Mouse (Mus musculus): ENCODE measurements around the gene Josd2. TPM values are rescaled to one million over a fixed set of nuclear protein-coding genes. Genes with fewer than 3 reads are reported as not detected.

Josd2 gene
- polyA plus RNA-seq, 1 experiment from 2014 or later: 92.9 TPM

DNA sequence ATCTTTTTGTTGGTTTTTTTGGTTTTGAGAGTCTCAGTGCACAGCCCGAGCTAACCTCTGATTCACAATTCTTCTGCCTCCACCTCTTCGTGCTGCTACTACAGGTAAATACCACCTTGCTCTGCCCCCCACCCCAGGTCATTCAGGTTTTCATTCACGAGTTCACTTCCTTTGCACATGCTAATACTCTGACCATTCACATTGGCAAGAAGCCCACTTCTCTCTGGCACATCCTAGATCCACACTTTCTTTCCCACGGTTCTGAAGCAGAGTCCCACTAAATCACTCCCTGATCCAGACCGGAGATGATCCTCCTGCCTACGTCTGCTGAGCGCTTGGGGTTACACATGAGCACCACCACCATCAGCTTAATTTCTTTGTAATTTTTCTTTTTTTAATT lies 27.3 kb downstream of the Josd2 start:
- ATAC-seq (ENCODE audit: insufficient number of reproducible peaks, low FRiP score, low TSS enrichment, low read depth): no peak
- Histone ChIP-seq H3K4me3 (no peak overlapping the region), H3K9ac (no peak overlapping the region), H3K4me1 (peaks cover 24% of the 10 kb centered on the region), H3K27ac (no peak overlapping the region), H3K9me3 (no peaks in the 10 kb centered on the region), H3K27me3 (no peaks in the 10 kb centered on the region), H3K36me3 (peaks cover 40% of the 10 kb centered on the region), H3K4me2 (peak overlapping the region; percentile 82; the same call in 1 of the 2 replicates)
- WGBS: 85% methylated on average over 7 of the region's 7 CpGs

DNA sequence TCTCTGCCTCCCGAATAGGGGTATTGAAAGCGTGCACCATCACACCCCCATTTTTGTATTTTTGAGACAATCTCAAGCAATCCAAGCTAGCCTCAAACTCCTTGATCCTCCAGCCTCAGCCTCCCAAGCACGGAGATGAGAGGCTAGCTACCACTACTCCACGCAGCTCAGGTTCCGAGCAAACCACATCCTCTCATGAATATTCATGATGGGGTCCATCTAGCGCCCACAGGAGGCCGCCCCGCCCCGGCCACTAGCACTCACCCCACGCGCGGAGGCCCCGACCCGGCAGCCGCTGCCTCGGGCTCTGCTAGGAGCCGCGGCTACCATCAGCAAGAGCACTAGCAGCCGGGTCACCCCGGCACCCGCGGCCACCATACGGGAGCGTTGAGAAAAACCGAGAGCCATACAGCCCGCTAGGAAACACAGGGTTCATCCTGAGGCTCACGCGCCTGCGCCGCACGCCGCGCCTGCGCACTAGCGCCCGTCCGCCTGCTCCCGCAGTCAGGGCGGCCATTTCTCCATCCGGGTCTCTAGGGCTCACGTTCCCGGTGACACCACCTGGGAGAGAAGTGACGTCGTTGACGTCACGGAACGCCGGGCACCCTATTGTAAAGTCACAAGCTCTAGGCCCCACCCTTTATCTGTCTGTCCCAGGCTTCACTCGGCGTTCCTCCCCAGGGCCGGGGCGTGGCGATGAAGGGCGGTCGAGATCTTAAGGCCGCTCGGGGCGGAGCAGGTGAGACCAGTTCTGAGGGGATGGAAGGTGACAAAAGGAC lies 28.4 kb downstream of the Josd2 start, which contains the start of the genes Emc10 and Fam71e1:
Gene Emc10 (minus strand): TSS at position 538 of the 779 bp plus-strand sequence.
Gene Fam71e1 (plus strand): TSS at position 590 of the 779 bp plus-strand sequence.
- Histone ChIP-seq H3K4me1 (peaks cover 24% of the 10 kb centered on the region), H3K4me2 (peak within 1 kb of the TSS; percentile 82), H3K9ac (peak within 1 kb of the TSS; percentile 74), H3K27me3 (no peaks in the 10 kb centered on the region), H3K9me3 (no peaks in the 10 kb centered on the region), H3K4me3 (peak within 1 kb of the TSS; percentile 58), H3K36me3 (peaks cover 29% of the 10 kb centered on the region), H3K27ac (peak within 1 kb of the TSS; percentile 94)
- WGBS: 1% methylated on average over 58 of the region's 58 CpGs
- peak; percentile 94 for ATAC-seq (ENCODE audit: insufficient number of reproducible peaks, low FRiP score, low TSS enrichment, low read depth)

DNA sequence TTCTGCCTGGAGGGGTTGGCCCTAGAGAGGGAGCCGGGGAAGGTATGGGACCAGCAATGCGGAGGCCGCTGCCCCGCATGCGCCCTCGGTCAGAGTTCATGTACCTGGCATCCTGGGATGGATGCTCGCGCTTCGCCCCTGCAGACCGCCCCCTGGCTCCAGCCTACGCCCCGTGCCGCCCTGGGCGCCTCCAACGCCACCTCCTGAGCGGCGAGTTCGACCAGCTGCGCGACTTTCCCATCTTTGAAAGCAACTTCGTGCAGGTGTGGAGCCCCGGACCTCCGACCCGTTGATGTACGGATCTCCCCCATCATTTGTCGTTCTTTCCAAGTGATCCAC lies 29.0 kb downstream of the Josd2 start:
- H3K27me3 ChIP-seq: no peaks in the 10 kb centered on the region
- peak; percentile 35 for ATAC-seq (ENCODE audit: insufficient number of reproducible peaks, low FRiP score, low TSS enrichment, low read depth)
- peak overlapping the region; percentile 94 for H3K27ac ChIP-seq
- under 1% methylated on average over 26 of the region's 26 CpGs for WGBS
- H3K9me3 ChIP-seq: no peaks in the 10 kb centered on the region
- H3K4me1 ChIP-seq: peaks cover 24% of the 10 kb centered on the region
- peak overlapping the region; percentile 59 for H3K9ac ChIP-seq
- peaks cover 24% of the 10 kb centered on the region for H3K36me3 ChIP-seq
- peak overlapping the region; percentile 58 for H3K4me3 ChIP-seq
- peak overlapping the region; percentile 82 for H3K4me2 ChIP-seq

DNA sequence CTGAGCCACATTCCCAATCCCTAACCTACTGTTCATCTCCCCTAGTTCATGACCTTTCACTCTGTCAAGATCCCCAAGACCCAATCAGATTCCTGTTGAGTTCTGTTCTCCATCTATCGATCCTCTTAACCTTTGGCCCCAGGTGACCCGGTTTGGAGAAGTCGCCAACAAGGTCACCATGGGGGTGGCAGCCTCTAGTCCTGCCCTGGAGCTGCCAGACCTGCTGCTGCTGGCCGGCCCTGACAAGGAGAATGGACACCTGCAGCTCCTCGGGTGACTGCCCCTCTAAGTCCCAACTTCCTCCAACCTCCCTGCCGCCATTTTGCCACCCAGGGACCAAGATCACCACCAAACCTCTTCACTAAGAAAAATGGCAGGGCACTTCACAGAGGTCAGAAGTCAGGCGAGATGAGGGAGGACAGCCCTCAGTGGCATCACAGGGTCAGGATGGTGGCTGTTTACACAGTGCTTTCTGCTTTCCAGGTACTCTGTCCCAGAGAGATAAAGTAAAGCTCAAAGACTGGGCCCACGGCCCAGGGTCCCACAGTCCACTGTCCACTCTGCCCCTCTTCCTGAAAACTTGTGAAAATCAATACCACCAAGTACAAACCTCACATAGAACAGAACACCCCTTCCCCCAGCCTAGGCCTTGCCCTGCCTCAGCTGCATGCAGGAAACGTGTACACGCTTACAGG lies 29.7 kb downstream of the Josd2 start:
- Histone ChIP-seq H3K27ac (no peak overlapping the region; the same call in 1 of the 2 replicates), H3K4me2 (peak overlapping the region; percentile 82), H3K4me1 (peaks cover 24% of the 10 kb centered on the region), H3K27me3 (no peaks in the 10 kb centered on the region), H3K4me3 (peak overlapping the region; percentile 58), H3K36me3 (peaks cover 16% of the 10 kb centered on the region), H3K9me3 (no peaks in the 10 kb centered on the region), H3K9ac (no peak overlapping the region)
- ATAC-seq (ENCODE audit: insufficient number of reproducible peaks, low FRiP score, low TSS enrichment, low read depth): no peak
- 83% methylated on average over 10 of the region's 10 CpGs for WGBS

DNA sequence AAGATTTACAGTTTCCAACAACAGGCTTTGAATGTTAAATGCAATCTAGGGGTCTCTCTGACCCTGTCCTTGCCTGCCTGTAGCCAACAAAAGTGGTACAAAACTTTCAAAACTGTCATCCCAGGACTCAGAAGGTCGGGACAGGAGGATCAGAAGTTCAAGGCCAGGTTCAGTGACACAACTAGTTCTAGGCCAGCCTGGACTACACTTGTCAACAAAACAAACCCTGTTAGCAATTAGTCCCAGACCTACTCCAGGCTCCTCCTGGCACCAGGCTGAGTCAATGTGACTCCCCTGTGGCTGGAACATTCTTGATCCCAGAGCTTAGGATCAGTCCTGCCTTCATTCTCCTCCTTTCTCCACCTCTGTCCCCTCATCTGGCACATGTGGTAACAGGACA lies 31.1 kb downstream of the Josd2 start:
- H3K9ac ChIP-seq: no peak overlapping the region
- no peaks in the 10 kb centered on the region for H3K9me3 ChIP-seq
- H3K27me3 ChIP-seq: no peaks in the 10 kb centered on the region
- no peak overlapping the region for H3K27ac ChIP-seq
- 64% methylated on average over 1 of the region's 1 CpGs for WGBS
- peaks cover 24% of the 10 kb centered on the region for H3K4me1 ChIP-seq
- no peak overlapping the region for H3K4me2 ChIP-seq
- no peak for ATAC-seq (ENCODE audit: insufficient number of reproducible peaks, low FRiP score, low TSS enrichment, low read depth)
- no peak overlapping the region for H3K4me3 ChIP-seq
- peaks cover 4% of the 10 kb centered on the region; the same call in 1 of the 2 replicates for H3K36me3 ChIP-seq

DNA sequence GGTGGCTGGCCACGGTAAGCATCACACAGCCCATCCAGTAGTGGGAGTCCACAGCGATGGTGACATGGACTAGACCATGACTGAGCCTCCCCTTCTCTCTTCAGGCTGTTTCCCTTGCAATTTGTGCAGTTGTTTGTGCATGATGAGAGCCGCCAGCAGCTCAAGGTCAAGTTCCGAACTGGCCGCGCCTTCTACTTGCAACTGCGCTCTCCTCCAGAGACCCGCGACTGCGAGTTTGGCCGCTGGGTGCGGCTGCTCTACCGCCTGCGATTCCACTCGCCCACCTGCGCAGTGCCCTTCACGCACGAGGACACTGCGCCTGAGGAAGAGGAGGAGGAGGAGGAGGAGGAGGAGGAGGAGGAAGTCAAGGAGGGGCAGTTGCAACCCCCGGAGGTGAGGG lies 32.3 kb downstream of the Josd2 start:
- Histone ChIP-seq H3K4me1 (peaks cover 18% of the 10 kb centered on the region), H3K27ac (no peak overlapping the region), H3K27me3 (no peaks in the 10 kb centered on the region), H3K4me3 (no peak overlapping the region), H3K9ac (no peak overlapping the region), H3K36me3 (no peaks in the 10 kb centered on the region), H3K4me2 (no peak overlapping the region), H3K9me3 (no peaks in the 10 kb centered on the region)
- no peak for ATAC-seq (ENCODE audit: insufficient number of reproducible peaks, low FRiP score, low TSS enrichment, low read depth)
- 56% methylated on average over 20 of the region's 20 CpGs for WGBS

DNA sequence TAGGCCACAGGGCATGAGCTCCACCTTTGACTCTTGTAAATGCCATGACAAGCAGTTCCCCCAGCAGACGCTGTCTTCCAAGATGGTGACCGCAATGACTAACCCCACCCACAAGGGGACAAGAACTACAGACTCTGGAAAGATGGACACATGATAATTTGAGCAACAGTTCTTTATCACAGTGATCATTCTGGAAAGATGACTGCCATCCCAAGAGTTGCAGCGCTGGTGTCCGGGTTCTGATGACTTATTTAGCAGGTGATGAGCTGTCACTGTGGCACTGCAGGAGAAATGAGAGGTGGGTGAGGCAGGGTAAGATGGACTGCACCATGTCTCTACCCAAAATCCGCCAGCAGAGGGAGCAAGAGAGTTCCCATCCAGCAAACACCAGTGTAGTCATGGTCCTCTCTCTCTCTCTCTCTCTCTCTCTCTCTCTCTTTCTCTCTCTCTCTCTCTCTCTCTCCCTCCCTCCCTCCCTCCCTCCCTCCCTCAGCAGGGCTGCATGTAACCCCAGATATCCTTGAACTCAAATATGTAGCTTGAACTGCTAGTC lies 33.9 kb downstream of the Josd2 start:
- Histone ChIP-seq H3K4me1 (peaks cover 10% of the 10 kb centered on the region; the same call in 1 of the 2 replicates), H3K9me3 (no peaks in the 10 kb centered on the region), H3K27me3 (no peaks in the 10 kb centered on the region), H3K27ac (no peak overlapping the region), H3K36me3 (no peaks in the 10 kb centered on the region), H3K4me2 (no peak overlapping the region), H3K9ac (no peak overlapping the region), H3K4me3 (no peak overlapping the region)
- 39% methylated on average over 5 of the region's 5 CpGs for whole genome bisulfite sequencing
- no peak for ATAC-seq (ENCODE audit: insufficient number of reproducible peaks, low FRiP score, low TSS enrichment, low read depth)

DNA sequence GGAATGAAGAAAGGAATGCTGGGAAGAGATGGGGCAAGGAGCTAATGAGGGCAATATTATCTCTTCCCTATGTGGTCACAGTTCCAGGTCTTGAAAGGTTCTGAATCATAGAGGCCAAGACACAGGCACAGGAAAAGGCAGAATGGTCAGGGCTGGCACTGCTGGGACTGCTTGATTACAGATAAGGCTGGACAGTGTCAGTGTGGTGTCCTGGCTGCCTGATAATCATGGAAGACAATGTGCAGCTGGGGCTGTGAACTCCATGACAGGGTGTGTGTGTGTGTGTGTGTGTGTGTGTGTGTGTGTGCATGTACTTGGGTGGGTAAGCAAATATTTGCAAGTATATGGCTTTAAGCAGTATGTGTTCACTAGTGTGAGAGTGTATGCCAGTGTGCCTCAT lies 39.7 kb downstream of the Josd2 start:
- no peak overlapping the region for H3K27ac ChIP-seq
- H3K9me3 ChIP-seq: 0 out of 2 replicates have a peak, but pooled peaks cover 3% of the 10 kb centered on the region
- H3K36me3 ChIP-seq: no peaks in the 10 kb centered on the region
- no peak overlapping the region for H3K4me2 ChIP-seq
- peaks cover 17% of the 10 kb centered on the region for H3K27me3 ChIP-seq
- ATAC-seq (ENCODE audit: insufficient number of reproducible peaks, low FRiP score, low TSS enrichment, low read depth): no peak
- H3K9ac ChIP-seq: no peak overlapping the region
- H3K4me3 ChIP-seq: no peak overlapping the region
- no peaks in the 10 kb centered on the region for H3K4me1 ChIP-seq

DNA sequence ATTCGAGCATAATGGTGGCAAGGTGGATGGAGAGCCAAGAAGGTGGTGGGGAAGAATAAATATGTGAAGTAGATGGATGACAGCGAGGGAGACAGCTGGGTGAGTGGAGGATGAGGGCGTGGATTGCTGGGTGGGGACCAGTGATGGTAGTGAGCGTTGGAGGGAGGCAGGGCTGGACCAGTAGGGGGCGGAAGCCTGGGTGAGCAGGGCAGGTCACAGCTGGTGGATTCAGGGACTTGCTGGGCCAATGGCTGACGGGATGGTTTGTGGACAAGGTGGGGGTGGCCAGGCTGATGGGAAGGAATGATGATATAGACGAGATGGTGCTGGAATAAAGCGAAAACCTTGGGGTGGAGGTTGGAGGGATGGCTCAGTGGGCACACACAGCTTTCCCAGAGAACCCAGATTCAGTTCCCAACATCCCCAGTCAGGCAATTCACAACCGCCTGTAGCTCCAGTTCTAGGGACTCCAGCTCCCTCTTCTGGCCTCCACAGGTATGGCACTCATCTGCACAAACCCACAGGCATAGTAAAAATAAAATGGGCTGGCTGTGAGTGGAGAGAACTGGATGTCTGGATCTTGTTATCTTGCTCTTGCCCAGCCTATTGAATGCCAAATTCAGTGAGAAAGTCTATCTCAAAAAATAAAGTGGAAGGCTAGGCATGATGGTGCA lies 51.6 kb downstream of the Josd2 start:
- Histone ChIP-seq H3K9ac (no peak overlapping the region), H3K4me2 (no peak overlapping the region), H3K4me1 (peaks cover 6% of the 10 kb centered on the region), H3K27me3 (peaks cover 39% of the 10 kb centered on the region), H3K36me3 (no peaks in the 10 kb centered on the region), H3K9me3 (no peaks in the 10 kb centered on the region), H3K27ac (no peak overlapping the region), H3K4me3 (no peak overlapping the region)
- ATAC-seq (ENCODE audit: insufficient number of reproducible peaks, low FRiP score, low TSS enrichment, low read depth): no peak
- WGBS: 71% methylated on average over 9 of the region's 9 CpGs

DNA sequence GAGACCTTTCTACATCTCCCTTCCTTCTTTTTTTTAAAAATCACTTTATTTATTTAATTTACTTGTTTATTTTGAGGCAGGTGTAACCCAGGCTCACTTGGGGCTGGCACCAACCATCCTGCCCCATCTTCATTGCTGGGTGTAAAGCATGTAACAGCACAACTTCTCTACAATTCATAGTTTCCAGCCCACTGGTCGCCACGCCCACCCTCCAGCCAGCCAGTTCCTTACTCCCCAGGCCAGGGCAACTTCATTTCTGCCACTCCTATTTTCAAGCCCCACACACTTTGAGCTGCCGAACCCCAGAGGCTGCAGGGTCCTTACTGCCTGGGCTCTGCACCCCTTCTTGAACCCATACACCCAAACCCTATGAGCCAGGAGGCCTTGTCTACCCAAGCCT lies 53.2 kb downstream of the Josd2 start:
- Histone ChIP-seq H3K36me3 (no peaks in the 10 kb centered on the region), H3K9me3 (no peaks in the 10 kb centered on the region), H3K4me2 (no peak overlapping the region), H3K27ac (no peak overlapping the region), H3K4me3 (no peak overlapping the region), H3K27me3 (peaks cover 55% of the 10 kb centered on the region), H3K4me1 (peaks cover 15% of the 10 kb centered on the region), H3K9ac (no peak overlapping the region)
- WGBS: 78% methylated on average over 3 of the region's 3 CpGs
- no peak for ATAC-seq (ENCODE audit: insufficient number of reproducible peaks, low FRiP score, low TSS enrichment, low read depth)

Data from limb, embryonic 15.5 days (tissue).